Comparison of ENCODE assay signal across 10 mouse cellular contexts in genomic region chr2:30095882-30096527, GRCm38 (mm10). TPM values are rescaled to one million over a fixed set of nuclear protein-coding genes. Genes with fewer than 3 reads are reported as not detected.
DNase-seq lines count a peak whose midpoint lies in the region; ATAC-seq lines count a peak whose summit lies in the region.
"Had no signal": no experiment of that assay in that cellular context is flagged by ENCODE, and none has a peak within 500 bp of the region (broad histone marks: within the 10 kb centered on the region; RNA-seq: fewer than 3 reads in every experiment).

No protein-coding gene starts in this region.

- H3K9me3 ChIP-seq in hindbrain, embryonic 10.5 days = no peaks in the 10 kb centered on the region
- no peaks in the 10 kb centered on the region for H3K9me3 ChIP-seq in hindbrain, embryonic 12.5 days (replicated peaks)
- no peaks in the 10 kb centered on the region for H3K9me3 ChIP-seq in limb, embryonic 10.5 days (replicated peaks)
- H3K9me3 ChIP-seq: embryonic facial prominence, embryonic 13.5 days had no signal

- H3K4me3 ChIP-seq in hindbrain, embryonic 10.5 days = no peak overlapping the region
- H3K4me3 ChIP-seq in hindbrain, embryonic 12.5 days = no peak overlapping the region
- H3K4me3 ChIP-seq in limb, embryonic 10.5 days = no peak overlapping the region

- peak; percentile 55 for DNase-seq in hindbrain, embryonic 10.5 days (ENCODE audit: low spot score)
- peak; percentile 46 to 51 for DNase-seq in urinary bladder, postnatal 36 days (ENCODE audit: low spot score in 2 of 2)
- no peak for DNase-seq in urinary bladder, postnatal 10 days (ENCODE audit: low spot score)
- peak; percentile 74 for DNase-seq in embryo, embryonic 10.5 days (ENCODE audit: low spot score)
- DNase-seq in limb, embryonic 10.5 days (ENCODE audit: low spot score) = peak; percentile 58
- peak; percentile 76 for DNase-seq in retina, embryonic 14.5 days (ENCODE audit: low spot score)
- no peak for DNase-seq in layer of hippocampus, adult 8-10 months (ENCODE audit: low spot score in 2 of 2)

- 80% methylated on average over 2 of the region's 2 CpGs for WGBS in hindbrain, embryonic 10.5 days
- WGBS in hindbrain, embryonic 12.5 days = 87% methylated on average over 2 of the region's 2 CpGs
- 73% methylated on average over 2 of the region's 2 CpGs for WGBS in limb, embryonic 10.5 days

- H3K9ac ChIP-seq in hindbrain, embryonic 12.5 days = no peak overlapping the region
- H3K9ac ChIP-seq: embryonic facial prominence, embryonic 13.5 days had no signal

- no peak overlapping the region for H3K27ac ChIP-seq in hindbrain, embryonic 10.5 days
- no peak overlapping the region for H3K27ac ChIP-seq in hindbrain, embryonic 12.5 days
- no peak overlapping the region for H3K27ac ChIP-seq in limb, embryonic 10.5 days
- H3K27ac ChIP-seq: embryonic facial prominence, embryonic 13.5 days; macrophage had no signal

- no peak for ATAC-seq in hindbrain, embryonic 12.5 days (ENCODE audit: low FRiP score)

- H3K4me2 ChIP-seq in hindbrain, embryonic 12.5 days (replicated peaks) = no peak overlapping the region
- H3K4me2 ChIP-seq: embryonic facial prominence, embryonic 13.5 days had no signal

- peaks cover 52% of the 10 kb centered on the region for H3K36me3 ChIP-seq in hindbrain, embryonic 10.5 days
- peaks cover 52% of the 10 kb centered on the region for H3K36me3 ChIP-seq in hindbrain, embryonic 12.5 days
- H3K36me3 ChIP-seq in limb, embryonic 10.5 days = peaks cover 52% of the 10 kb centered on the region

- H3K4me1 ChIP-seq in hindbrain, embryonic 10.5 days (replicated peaks) = peaks cover 30% of the 10 kb centered on the region
- peaks cover 18% of the 10 kb centered on the region for H3K4me1 ChIP-seq in hindbrain, embryonic 12.5 days
- peaks cover 34% of the 10 kb centered on the region for H3K4me1 ChIP-seq in limb, embryonic 10.5 days

- H3K27me3 ChIP-seq in hindbrain, embryonic 10.5 days (ENCODE audit: insufficient read depth, poor library complexity, severe bottlenecking) = no peaks in the 10 kb centered on the region
- no peaks in the 10 kb centered on the region for H3K27me3 ChIP-seq in hindbrain, embryonic 12.5 days
- no peaks in the 10 kb centered on the region for H3K27me3 ChIP-seq in limb, embryonic 10.5 days (ENCODE audit: low read depth, poor library complexity, severe bottlenecking)
- H3K27me3 ChIP-seq: embryonic facial prominence, embryonic 13.5 days had no signal

RNA-seq across cellular contexts. Expression of gene Zdhhc12, which starts 2.6 kb away (rescaled TPM):
- 37.6 and 41.5 TPM in 2 replicates for polyA plus RNA-seq in hindbrain, embryonic 10.5 days (2016; fragmentation: Nextera tagmentation; extraction: Ambion mirVana)
- polyA plus RNA-seq in hindbrain, embryonic 12.5 days (2016; fragmentation: Nextera tagmentation; extraction: Ambion mirVana) = 23.7 and 25.5 TPM in 2 replicates
- 35.6 and 37.2 TPM in 2 replicates for polyA plus RNA-seq in limb, embryonic 10.5 days (2016; fragmentation: Nextera tagmentation; extraction: Ambion mirVana)
- 10 to 100 TPM in 2 of 4 experiments, 1 to 10 TPM in 2; 7.3 to 14.0 (median 10.4) TPM for total RNA-seq in layer of hippocampus, adult 8-10 months (2022)

RNA-seq across cellular contexts. Expression of gene Pkn3, which starts 18.5 kb away (rescaled TPM):
- 9.7 TPM in 2 replicates for polyA plus RNA-seq in hindbrain, embryonic 10.5 days (2016; fragmentation: Nextera tagmentation; extraction: Ambion mirVana)
- polyA plus RNA-seq in hindbrain, embryonic 12.5 days (2016; fragmentation: Nextera tagmentation; extraction: Ambion mirVana) = 7.0 and 7.2 TPM in 2 replicates
- 13.5 and 14.7 TPM in 2 replicates for polyA plus RNA-seq in limb, embryonic 10.5 days (2016; fragmentation: Nextera tagmentation; extraction: Ambion mirVana)
- 1 to 10 TPM; 2.1 to 6.1 (median 3.5) TPM for total RNA-seq in layer of hippocampus, adult 8-10 months (2022)

RNA-seq across cellular contexts. Expression of gene Zer1, which starts 28.4 kb away (rescaled TPM):
- 6.5 and 8.7 TPM in 2 replicates for polyA plus RNA-seq in hindbrain, embryonic 10.5 days (2016; fragmentation: Nextera tagmentation; extraction: Ambion mirVana)
- 11.8 and 12.6 TPM in 2 replicates for polyA plus RNA-seq in hindbrain, embryonic 12.5 days (2016; fragmentation: Nextera tagmentation; extraction: Ambion mirVana)
- 6.5 and 9.3 TPM in 2 replicates for polyA plus RNA-seq in limb, embryonic 10.5 days (2016; fragmentation: Nextera tagmentation; extraction: Ambion mirVana)
- total RNA-seq in layer of hippocampus, adult 8-10 months (2022) = 100 to 1,000 TPM; 173 to 203 (median 195) TPM

RNA-seq across cellular contexts. Expression of gene Tbc1d13, which starts 37.5 kb away (rescaled TPM):
- polyA plus RNA-seq in hindbrain, embryonic 10.5 days (2016; fragmentation: Nextera tagmentation; extraction: Ambion mirVana) = 6.9 and 10.2 TPM in 2 replicates
- polyA plus RNA-seq in hindbrain, embryonic 12.5 days (2016; fragmentation: Nextera tagmentation; extraction: Ambion mirVana) = 10.3 and 10.6 TPM in 2 replicates
- 6.8 and 8.1 TPM in 2 replicates for polyA plus RNA-seq in limb, embryonic 10.5 days (2016; fragmentation: Nextera tagmentation; extraction: Ambion mirVana)
- 10 to 100 TPM; 49.6 to 61.9 (median 58.5) TPM for total RNA-seq in layer of hippocampus, adult 8-10 months (2022)

RNA-seq across cellular contexts. Expression of gene Set, which starts 38.8 kb away (rescaled TPM):
- polyA plus RNA-seq in hindbrain, embryonic 10.5 days (2016; fragmentation: Nextera tagmentation; extraction: Ambion mirVana) = 607 and 799 TPM in 2 replicates
- 558 and 568 TPM in 2 replicates for polyA plus RNA-seq in hindbrain, embryonic 12.5 days (2016; fragmentation: Nextera tagmentation; extraction: Ambion mirVana)
- polyA plus RNA-seq in limb, embryonic 10.5 days (2016; fragmentation: Nextera tagmentation; extraction: Ambion mirVana) = 854 and 929 TPM in 2 replicates
- 100 to 1,000 TPM; 179 to 198 (median 186) TPM for total RNA-seq in layer of hippocampus, adult 8-10 months (2022)

Comparison
In these comparisons a context has a peak if more than half of its experiments do, and no peak if none do; other contexts are left out.
1. DNase-seq: peak in hindbrain, embryonic 10.5 days (single experiment), urinary bladder, postnatal 36 days (2 of 2), embryo, embryonic 10.5 days (single experiment), limb, embryonic 10.5 days (single experiment) and retina, embryonic 14.5 days (single experiment); none in urinary bladder, postnatal 10 days (single experiment) and layer of hippocampus, adult 8-10 months (0 of 2).